Mouse (Mus musculus) cerebellum, adult 9-11 months (tissue): Measurements from ENCODE around the gene Mllt1.

Experiments
- DNase-seq: peaks from one replicate; pipeline ENCODE4 v3.0.0; 2022

Mllt1 gene

DNA sequence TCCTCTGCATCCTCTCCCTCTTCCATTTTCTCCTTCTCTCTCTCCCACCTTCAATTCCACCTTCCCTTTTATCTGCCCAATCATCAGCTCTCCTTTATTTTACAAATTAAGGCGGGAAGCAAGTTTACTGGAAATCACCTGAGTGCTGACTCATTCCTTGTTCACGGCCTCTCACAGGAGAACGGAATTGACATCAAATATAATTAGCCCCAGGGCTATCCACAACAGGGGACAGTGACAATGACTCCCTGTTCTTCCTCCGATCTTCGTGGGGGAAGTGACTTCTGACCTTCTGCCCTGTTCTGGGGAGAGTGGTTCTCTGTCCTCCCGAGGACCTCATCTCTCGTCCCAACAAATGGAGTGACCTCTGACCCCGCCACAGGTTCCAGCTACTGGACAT, 58.2 kb downstream of the Mllt1 start:
- no peak for DNase-seq

GRCm38 (mm10) chr17:56876465-56876864, 58.8 kb downstream of the Mllt1 start:
- no peak for DNase-seq

DNA sequence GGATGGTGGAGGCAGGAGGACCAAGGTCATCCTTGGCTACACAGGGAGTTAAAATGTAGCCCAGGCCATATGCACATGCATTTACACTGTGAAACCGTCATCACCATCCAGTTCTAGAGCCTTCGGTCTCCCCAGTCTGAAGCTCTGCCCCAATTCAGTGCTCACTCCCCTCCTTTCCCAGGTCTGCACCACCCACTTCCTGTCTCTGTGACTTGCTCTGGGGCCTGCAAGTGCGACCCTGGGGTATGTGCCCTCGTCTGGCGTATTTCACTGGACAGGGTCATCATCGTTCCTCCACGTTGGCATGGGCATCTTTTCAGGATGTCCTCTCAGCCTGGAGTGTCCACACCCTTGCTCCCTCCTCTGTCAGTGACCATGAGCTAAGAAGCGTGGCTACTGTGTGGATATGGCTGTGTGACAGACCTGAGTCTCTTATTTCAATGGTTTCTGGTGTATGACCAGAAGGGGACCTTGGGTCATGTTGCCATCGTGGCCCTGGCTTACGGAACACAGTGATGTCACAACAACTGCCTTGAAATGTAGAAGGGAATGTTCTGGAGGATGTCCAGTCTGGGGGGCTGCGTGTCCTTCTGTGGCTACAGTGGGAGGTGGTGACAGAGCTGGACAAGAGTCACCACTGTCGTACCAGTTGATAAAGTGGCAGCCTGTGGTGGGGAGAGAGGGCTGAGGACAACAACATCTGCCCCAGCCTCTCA, 60.1 kb downstream of the Mllt1 start, which contains the start of gene 1700061G19Rik:
1700061G19Rik (plus strand) TSS at position 542 of the 716 bp plus-strand sequence.
- no peak for DNase-seq

- DNase-seq: no peak
These were observed 61.0 kb downstream of the Mllt1 start, which contains the start of gene Acsbg2 for GRCm38 (mm10) chr17:56874237-56874636. Gene Acsbg2, minus strand, starts transcription at chr17:56874447.

GRCm38 (mm10) chr17:56872512-56872911, 62.7 kb downstream of the Mllt1 start:
- DNase-seq: no peak

GRCm38 (mm10) chr17:56871767-56872166, 63.4 kb downstream of the Mllt1 start:
- no peak for DNase-seq

- DNase-seq: no peak
These were observed 64.8 kb downstream of the Mllt1 start for GRCm38 (mm10) chr17:56870287-56870953.

- DNase-seq: no peak
These were observed 65.7 kb downstream of the Mllt1 start for GRCm38 (mm10) chr17:56869481-56869977.

- no peak for DNase-seq
These were observed 69.1 kb downstream of the Mllt1 start for GRCm38 (mm10) chr17:56866071-56866470.

DNA sequence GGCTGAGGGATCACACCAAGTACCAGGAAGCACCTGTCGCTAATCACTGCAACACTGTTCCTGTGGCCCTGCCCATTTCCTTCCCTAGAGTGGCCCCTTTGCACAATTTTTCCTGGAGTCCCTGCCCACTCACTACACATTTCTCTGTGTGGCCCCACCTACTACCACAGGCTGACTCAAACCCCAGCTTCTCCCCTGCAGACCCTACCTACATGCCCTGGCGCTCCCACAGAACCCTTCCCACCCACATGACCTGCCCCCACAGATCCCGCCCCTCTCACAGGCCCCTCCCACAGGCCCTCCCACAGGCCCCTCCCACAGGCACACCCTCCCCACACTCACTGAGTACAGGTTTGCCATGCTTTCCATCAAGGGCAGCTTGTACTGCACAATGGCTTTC, 74.0 kb downstream of the Mllt1 start:
- DNase-seq: no peak

- DNase-seq: no peak
These were observed 76.3 kb downstream of the Mllt1 start for GRCm38 (mm10) chr17:56858922-56859321.

GRCm38 (mm10) chr17:56858216-56858615, 77.0 kb downstream of the Mllt1 start:
- DNase-seq: peak; percentile 23

DNA sequence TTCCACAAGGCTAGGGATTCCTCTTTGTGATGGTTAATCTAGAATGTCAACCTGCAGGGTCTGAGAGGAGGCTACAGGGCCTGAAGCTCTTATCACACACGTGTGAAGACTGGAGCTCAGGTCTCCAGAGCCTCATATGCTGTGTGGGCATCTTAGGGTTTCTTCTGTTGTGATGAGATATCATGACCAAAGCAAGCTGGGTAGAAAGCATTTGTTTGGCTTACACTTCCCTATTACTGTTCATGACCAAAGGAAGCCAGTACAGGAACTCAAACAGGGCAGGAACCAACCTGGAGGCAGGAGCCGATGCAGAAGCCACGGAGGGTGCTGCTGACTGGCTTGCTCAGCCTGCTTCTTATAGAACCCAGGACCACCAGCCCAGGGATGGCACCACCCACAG, 79.8 kb downstream of the Mllt1 start:
- DNase-seq: no peak

- DNase-seq: no peak
These were observed 84.0 kb downstream of the Mllt1 start for GRCm38 (mm10) chr17:56851167-56851566.

- no peak for DNase-seq
These were observed 85.5 kb downstream of the Mllt1 start for GRCm38 (mm10) chr17:56849710-56850109.

- DNase-seq: no peak
These were observed 86.4 kb downstream of the Mllt1 start for GRCm38 (mm10) chr17:56848785-56849184.

DNA sequence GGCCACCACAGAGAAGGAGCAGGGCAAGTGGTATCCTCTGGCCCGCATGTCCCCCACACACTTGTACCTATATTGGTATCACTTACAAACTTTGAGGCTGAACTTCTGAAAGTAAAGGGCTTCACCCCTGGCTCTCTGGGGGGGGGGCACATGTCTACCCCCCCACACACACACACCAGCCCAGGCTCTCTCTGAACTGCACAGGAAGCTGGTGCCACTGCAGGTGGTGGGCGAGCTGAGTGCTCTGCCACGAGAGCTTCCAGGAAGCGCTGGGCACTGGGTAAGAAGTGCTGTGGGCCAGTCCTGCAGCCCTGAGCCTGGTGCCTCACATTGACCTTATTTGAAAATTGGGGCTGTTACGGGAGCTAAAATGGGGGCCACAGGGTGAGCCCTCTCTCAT, 91.5 kb downstream of the Mllt1 start:
- no peak for DNase-seq
